Mouse (Mus musculus) liver, embryonic 12.5 days (tissue): ENCODE measurements around the gene Thpo. TPM values are rescaled to one million over a fixed set of nuclear protein-coding genes. Genes with fewer than 3 reads are reported as not detected.

Experiments used
- ATAC-seq: fragments of 200-750 bp; cut with Nextera tagmentation; 2 replicates; pipeline ENCODE4 v1.8.0; 2017; ENCODE audit warnings: moderate number of reproducible peaks, mild to moderate bottlenecking, moderate library complexity
- H3K27ac ChIP-seq: fragments of 300-500 bp; sonication (generic); 2 replicates; pipeline ENCODE4 v1.5.1; 2016; ENCODE audit warnings: mild to moderate bottlenecking
- H3K27me3 ChIP-seq: fragments of 300-500 bp; sonication (generic); replicated peaks from 2 replicates; pipeline ENCODE4 v1.6.1; 2016; ENCODE audit warnings: mild to moderate bottlenecking, moderate library complexity
- H3K36me3 ChIP-seq: fragments of 300-500 bp; sonication (generic); 2 replicates; pipeline ENCODE4 v1.6.1; 2016; ENCODE audit warnings: mild to moderate bottlenecking, moderate library complexity
- H3K4me1 ChIP-seq: fragments of 300-500 bp; sonication (generic); 2 replicates; pipeline ENCODE4 v1.6.1; 2016
- H3K4me2 ChIP-seq: fragments of 300-500 bp; sonication (generic); 2 replicates; pipeline ENCODE4 v1.6.1; 2016; ENCODE audit warnings: mild to moderate bottlenecking, moderate library complexity
- H3K4me3 ChIP-seq: fragments of 300-500 bp; sonication (generic); 2 replicates; pipeline ENCODE4 v1.5.1; 2016; ENCODE audit warnings: mild to moderate bottlenecking, moderate library complexity
- H3K9ac ChIP-seq: fragments of 300-500 bp; sonication (generic); 2 replicates; pipeline ENCODE4 v1.6.1; 2016; ENCODE audit warnings: mild to moderate bottlenecking, moderate library complexity
- H3K9me3 ChIP-seq: fragments of 300-500 bp; sonication (generic); replicated peaks from 2 replicates; pipeline ENCODE4 v1.6.1; 2016; ENCODE audit warnings: mild to moderate bottlenecking, moderate library complexity
- WGBS: fragments of 180-500 bp; shearing (Covaris S2); methylation state at CpG from one replicate; pipeline ENCODE4 v1.1.7; 2016; ENCODE audit not compliant: insufficient replicate concordance; 5-methylcytosine and 5-hydroxymethylcytosine counted together
- polyA plus RNA-seq: library from polyadenylated mRNA; unstranded; fragments of >200 nt; fragmentation: Nextera tagmentation; extraction: Ambion mirVana; gene quantifications from 2 replicates; pipeline ENCODE4 v1.2.1, GENCODE M21; 2016

Thpo gene
- polyA plus RNA-seq, 1 experiment from 2014 or later = 2.8 TPM

DNA sequence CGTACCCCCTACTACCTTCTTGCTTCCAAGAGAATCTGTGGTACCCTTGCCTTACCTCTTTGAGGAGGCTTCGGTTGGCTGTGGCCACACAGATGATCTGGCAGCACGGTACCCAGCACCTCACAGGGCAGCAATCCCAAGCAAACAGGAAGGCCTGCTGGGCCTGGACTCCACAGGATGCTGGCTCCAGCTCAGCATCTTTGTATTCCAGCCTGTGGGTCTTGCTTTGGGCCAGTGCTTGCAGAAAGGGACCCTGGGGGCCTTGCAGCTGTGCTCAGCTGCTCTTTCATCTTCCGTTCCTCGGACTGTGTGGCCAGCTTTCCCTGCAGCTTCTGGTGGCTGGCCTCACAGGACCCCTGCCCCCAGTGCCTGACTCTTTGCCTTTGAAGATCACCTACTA is 34.3 kb downstream of the Thpo start:
- peaks cover 4% of the 10 kb centered on the region; the same call in 1 of the 2 replicates for H3K36me3 ChIP-seq
- no peak overlapping the region for H3K27ac ChIP-seq
- H3K9me3 ChIP-seq = no peaks in the 10 kb centered on the region
- no peak overlapping the region for H3K4me2 ChIP-seq
- H3K9ac ChIP-seq = no peak overlapping the region
- no peak overlapping the region for H3K4me3 ChIP-seq
- peaks cover 50% of the 10 kb centered on the region for H3K27me3 ChIP-seq
- ATAC-seq = no peak
- H3K4me1 ChIP-seq = peaks cover 53% of the 10 kb centered on the region
- WGBS = 70% methylated on average over 5 of the region's 5 CpGs

DNA sequence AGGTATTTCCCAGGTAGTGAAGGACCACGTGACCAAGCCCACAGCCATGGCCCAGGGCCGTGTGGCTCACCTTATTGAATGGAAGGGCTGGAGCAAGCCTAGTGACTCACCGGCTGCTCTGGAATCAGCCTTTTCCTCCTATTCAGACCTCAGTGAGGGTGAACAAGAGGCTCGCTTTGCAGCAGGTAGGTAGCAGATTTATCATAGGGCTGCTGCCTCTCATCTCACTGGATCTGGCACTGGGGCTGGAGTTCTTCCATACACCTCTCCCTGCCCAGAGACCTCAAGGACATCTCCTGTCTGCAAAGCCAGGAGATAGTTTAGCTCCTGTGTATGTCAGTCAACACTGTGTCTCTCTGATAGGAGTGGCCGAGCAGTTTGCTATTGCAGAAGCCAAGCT is 35.0 kb downstream of the Thpo start:
- WGBS = 65% methylated on average over 5 of the region's 5 CpGs
- Histone ChIP-seq H3K4me2 (no peak overlapping the region), H3K27me3 (peaks cover 58% of the 10 kb centered on the region), H3K9me3 (no peaks in the 10 kb centered on the region), H3K27ac (no peak overlapping the region), H3K9ac (no peak overlapping the region), H3K36me3 (peaks cover 4% of the 10 kb centered on the region; the same call in 1 of the 2 replicates), H3K4me1 (peaks cover 51% of the 10 kb centered on the region), H3K4me3 (no peak overlapping the region)
- no peak for ATAC-seq

DNA sequence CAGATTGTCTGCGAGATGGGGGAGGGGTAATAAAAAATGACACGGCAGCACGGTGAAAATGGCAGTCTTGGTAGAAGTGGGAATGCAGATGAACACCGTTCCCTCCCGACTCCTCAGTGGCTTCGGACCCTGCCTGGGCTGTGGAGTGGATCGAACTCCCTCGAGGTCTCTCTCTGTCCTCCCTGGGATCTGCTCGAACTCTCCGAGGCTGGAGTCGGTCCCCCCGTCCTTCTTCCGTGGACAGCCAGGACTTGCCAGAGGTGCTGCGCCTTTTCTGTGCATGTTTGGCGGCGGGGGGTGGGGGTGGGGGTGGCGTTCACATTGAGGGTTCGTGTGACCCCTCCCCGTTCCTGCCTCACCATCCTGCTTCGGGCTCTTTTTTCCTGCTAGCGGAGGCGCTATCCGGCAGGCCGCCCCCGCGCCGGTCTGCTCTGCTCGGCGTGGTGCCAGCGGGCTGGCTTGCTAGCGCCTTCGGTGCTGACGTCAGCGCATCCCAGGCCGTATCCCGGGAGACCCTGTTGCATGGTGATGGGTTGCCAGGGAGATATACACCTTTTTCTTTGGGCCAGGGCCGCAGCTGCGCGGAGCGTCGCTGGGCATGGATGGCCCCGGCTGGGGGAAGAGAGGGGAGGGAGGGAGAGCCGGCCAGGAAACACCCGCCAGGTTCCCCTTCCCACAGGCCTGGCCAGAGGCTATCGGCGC is 38.5 kb downstream of the Thpo start:
- WGBS = 5% methylated on average over 45 of the region's 46 CpGs
- Histone ChIP-seq H3K9ac (peak overlapping the region; percentile 40), H3K4me1 (peaks cover 46% of the 10 kb centered on the region), H3K27ac (no peak overlapping the region), H3K4me3 (peak overlapping the region; percentile 39), H3K4me2 (peak overlapping the region; percentile 67), H3K9me3 (no peaks in the 10 kb centered on the region), H3K36me3 (peaks cover 19% of the 10 kb centered on the region), H3K27me3 (peaks cover 66% of the 10 kb centered on the region)
- no peak for ATAC-seq

DNA sequence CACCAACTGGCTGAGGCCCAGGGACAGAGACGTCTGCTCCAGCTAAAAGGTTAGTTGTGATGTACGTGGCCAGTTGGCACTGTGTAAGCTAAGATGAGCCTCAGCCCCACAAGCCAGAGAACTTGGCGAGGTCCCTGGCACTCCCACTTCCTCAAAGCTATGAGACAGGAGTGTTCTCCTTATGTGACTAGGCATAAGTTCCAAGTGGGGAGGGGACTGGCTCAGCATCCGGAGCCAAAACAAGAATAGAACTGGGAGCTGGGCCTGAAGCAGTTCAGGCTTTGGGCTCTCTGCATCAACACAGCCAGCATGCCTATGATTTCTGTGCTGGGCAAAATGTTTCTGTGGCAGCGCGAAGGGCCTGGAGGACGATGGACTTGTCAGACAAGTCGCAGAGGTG is 39.5 kb downstream of the Thpo start:
- H3K4me3 ChIP-seq = no peak overlapping the region
- H3K4me2 ChIP-seq = no peak overlapping the region
- H3K27ac ChIP-seq = no peak overlapping the region
- WGBS = 69% methylated on average over 8 of the region's 8 CpGs
- H3K4me1 ChIP-seq = peaks cover 56% of the 10 kb centered on the region
- H3K36me3 ChIP-seq = peaks cover 29% of the 10 kb centered on the region
- H3K27me3 ChIP-seq = peaks cover 61% of the 10 kb centered on the region
- H3K9ac ChIP-seq = no peak overlapping the region
- H3K9me3 ChIP-seq = no peaks in the 10 kb centered on the region
- ATAC-seq = no peak

DNA sequence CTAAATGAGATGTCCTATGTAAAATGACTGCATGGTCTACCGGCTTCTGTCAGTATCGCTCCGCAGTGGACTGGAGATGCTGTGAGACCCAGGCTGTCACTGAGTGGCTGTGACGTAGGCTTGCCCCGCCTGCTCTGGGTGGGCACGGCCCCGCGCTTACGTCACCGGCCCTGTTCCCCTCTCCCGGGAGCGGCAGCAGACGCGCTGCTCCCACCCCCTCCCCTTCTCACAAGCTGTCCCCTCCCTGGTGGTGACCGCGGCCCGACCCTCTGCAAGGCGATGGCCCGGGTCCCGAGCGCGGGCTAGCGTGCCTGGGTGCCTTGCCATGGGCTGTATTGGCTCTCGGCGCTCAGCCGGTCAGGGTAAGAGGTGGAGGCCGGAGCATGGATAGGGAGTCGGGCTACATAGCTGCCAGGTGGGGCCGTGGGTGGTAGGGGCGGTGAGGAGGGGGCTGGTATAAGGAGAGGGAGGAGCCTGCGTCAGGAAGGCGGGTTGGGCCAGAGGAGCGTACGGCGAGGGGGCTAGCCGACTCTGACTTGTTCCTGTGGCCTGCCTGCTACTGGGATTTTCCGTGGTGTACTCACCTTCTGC is 41.1 kb downstream of the Thpo start, which contains the start of gene Fam131a:
Gene Fam131a, plus strand, starts transcription at position 131 of the 591 bp plus-strand sequence.
- peak; percentile 92 for ATAC-seq
- H3K27me3 ChIP-seq = peaks cover 46% of the 10 kb centered on the region
- H3K27ac ChIP-seq = peak within 1 kb of the TSS; percentile 76
- H3K36me3 ChIP-seq = peaks cover 44% of the 10 kb centered on the region
- peak within 1 kb of the TSS; percentile 98 for H3K4me2 ChIP-seq
- peaks cover 72% of the 10 kb centered on the region for H3K4me1 ChIP-seq
- no peaks in the 10 kb centered on the region for H3K9me3 ChIP-seq
- H3K4me3 ChIP-seq = peak within 1 kb of the TSS; percentile 70
- H3K9ac ChIP-seq = peak within 1 kb of the TSS; percentile 82
- 1% methylated on average over 36 of the region's 37 CpGs for WGBS

DNA sequence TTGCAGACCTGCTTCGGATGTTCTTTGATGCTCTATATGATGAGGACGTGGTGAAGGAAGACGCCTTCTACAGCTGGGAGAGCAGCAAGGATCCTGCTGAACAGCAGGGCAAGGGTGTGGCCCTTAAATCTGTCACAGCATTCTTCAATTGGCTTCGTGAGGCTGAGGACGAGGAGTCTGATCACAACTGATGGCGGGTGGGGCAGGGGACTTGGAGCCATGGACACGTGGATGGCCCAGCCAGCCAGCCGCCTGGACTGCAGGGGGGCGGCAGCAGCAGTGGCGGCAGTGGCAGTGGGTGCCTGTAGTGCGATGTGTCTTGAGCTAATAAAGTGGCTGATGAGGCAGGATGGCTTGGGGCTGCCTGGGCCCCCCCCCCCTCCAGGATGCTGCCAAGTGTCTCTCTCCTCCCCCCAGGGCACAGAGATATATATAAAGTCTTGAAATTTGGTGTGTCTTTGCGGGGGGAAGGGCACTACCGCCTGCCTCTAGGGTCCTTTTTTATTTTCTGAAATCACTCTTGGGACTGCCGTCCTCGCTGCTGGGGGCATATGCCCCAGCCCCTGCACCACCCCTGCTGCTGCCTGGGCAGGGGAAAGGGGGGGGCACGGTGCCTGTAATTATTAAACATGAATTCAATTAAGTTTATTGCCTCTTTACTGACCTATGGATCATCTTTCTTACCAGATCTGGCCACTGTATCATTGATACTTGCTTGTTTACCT is 41.9 kb downstream of the Thpo start:
- Histone ChIP-seq H3K4me1 (peaks cover 73% of the 10 kb centered on the region), H3K36me3 (peaks cover 52% of the 10 kb centered on the region), H3K27ac (peak overlapping the region; percentile 49; the same call in 1 of the 2 replicates), H3K4me2 (peak overlapping the region; percentile 98), H3K9ac (no peak overlapping the region), H3K9me3 (no peaks in the 10 kb centered on the region), H3K4me3 (peak overlapping the region; percentile 70), H3K27me3 (peaks cover 40% of the 10 kb centered on the region)
- ATAC-seq = no peak
- WGBS = 59% methylated on average over 16 of the region's 16 CpGs

DNA sequence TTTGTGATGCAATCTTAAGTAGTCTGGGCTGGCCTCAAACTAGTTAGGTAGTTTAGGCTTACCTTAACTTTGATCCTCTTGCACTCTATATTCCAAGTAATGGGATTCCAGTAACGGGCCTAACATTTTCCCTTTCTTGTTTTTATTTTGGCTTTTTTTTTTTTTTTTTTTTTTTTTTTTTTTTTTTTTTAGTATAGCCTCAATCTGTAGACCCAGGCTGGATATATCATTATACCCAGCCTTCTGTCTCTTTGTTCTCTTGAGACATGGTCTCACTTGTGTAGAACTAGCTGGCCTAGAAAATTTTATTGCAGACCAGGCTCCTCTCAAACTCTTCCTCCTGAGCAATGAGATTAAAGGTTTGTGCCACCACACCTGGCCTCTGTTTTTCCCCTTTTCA is 42.7 kb downstream of the Thpo start:
- Histone ChIP-seq H3K9ac (no peak overlapping the region), H3K4me2 (no peak overlapping the region), H3K27me3 (peaks cover 32% of the 10 kb centered on the region), H3K27ac (no peak overlapping the region), H3K9me3 (no peaks in the 10 kb centered on the region), H3K4me1 (peaks cover 73% of the 10 kb centered on the region), H3K36me3 (peaks cover 60% of the 10 kb centered on the region), H3K4me3 (no peak overlapping the region)
- 74% methylated on average over 1 of the region's 1 CpGs for WGBS
- no peak for ATAC-seq

DNA sequence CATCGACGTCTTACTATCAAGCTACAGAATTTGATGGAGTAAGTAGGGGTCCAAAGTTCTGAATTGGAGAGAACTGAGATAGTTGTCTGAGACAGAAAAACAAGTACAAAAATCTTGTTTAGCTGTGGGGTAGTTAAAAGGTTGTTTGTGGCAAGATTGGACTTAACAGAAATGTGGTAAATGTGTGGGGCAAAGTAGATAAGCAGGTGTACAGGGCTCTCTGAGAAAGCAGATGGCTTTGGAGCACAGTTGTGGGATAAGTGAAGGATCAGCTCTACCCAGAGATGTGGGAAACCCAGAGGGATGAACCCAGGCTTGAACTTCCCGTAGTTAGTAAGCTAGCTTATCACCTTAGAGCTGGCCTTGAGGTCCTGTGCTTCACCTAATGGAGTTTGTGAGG is 43.5 kb downstream of the Thpo start:
- Histone ChIP-seq H3K9ac (no peak overlapping the region), H3K27ac (peak overlapping the region; percentile 23; the same call in 1 of the 2 replicates), H3K4me2 (no peak overlapping the region), H3K4me1 (peaks cover 67% of the 10 kb centered on the region), H3K27me3 (peaks cover 24% of the 10 kb centered on the region), H3K4me3 (no peak overlapping the region), H3K9me3 (no peaks in the 10 kb centered on the region), H3K36me3 (peaks cover 69% of the 10 kb centered on the region)
- 56% methylated on average over 3 of the region's 3 CpGs for WGBS
- no peak for ATAC-seq

DNA sequence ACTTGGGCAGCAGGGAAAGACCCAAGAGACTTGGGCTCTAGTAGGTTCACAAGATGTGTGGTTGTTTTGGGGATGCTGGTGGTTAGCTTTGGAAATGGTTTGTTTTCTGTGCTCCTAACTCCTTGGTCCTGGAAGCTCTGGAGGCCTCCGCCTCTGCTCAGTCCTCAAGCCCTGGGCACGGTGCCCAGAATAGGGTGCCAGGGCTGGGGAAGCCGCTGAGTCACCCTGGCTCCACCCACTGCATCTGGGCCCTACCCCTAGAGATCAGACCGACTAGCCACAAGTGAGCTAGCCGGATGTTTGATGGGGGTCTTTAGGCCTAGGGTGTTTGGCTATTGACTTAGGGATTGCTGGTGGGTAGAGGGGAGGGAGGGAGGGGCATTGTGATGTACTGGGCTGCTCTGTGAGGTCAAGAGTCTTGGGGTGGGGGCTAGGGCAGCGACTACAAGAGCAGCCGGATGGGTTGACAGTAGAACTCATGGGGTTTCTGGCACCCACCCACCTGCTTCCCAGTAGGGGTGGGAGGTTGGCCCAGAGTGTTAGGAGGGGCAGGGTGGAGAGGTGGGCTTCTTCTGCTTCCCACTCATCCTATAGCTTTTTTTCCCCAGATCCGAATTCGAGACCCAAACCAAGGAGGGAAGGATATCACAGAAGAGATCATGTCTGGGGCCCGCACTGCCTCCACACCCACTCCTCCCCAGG is 56.2 kb downstream of the Thpo start:
- no peaks in the 10 kb centered on the region for H3K9me3 ChIP-seq
- peaks cover 92% of the 10 kb centered on the region for H3K36me3 ChIP-seq
- no peak for ATAC-seq
- WGBS = 78% methylated on average over 10 of the region's 10 CpGs
- H3K27ac ChIP-seq = peak overlapping the region; percentile 34
- peaks cover 47% of the 10 kb centered on the region for H3K4me1 ChIP-seq
- no peak overlapping the region for H3K4me2 ChIP-seq
- 0 out of 2 replicates have a peak overlapping the region, but pooled peaks have one; percentile 1 for H3K9ac ChIP-seq
- no peak overlapping the region for H3K4me3 ChIP-seq
- no peaks in the 10 kb centered on the region for H3K27me3 ChIP-seq

DNA sequence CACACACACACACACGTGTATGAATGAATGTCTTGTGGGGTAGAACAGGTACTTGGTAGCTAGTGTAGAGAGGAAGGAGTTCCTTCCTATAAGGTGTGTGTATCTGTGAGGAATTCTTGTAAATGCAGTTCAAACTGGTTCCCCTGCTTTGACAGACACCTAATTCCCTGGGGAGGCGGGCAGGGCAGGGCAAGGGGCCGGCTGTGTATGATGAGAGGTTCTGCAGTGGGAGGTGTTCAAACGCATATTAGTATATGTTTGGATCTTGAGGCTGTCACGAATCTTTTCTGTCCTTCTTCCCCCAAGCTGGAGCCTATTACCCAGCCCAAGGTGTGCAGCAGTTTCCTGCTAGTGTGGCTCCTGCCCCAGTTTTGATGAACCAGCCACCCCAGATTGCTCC is 56.9 kb downstream of the Thpo start:
- H3K9ac ChIP-seq = 0 out of 2 replicates have a peak overlapping the region, but pooled peaks have one; percentile 1
- H3K27me3 ChIP-seq = no peaks in the 10 kb centered on the region

DNA sequence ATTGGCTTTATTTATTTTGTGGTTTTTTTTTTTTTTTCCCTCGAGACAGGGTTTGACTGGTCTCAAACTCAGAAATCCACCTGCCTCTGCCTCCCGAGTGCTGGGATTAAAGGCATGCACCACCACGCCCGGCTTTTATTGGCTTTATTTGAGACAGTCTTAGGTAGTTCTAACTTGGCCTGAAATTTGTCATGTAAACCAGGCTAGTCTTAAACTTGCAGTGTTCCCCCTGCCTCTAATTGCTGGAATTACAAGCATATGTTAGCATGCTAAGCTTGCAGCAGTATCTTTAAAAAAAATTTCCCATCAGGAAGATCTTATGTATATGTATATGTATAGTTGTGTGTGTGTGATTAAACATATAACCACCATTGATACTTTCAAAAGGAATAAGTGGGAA is 57.6 kb downstream of the Thpo start:
- Histone ChIP-seq H3K27ac (no peak overlapping the region), H3K4me2 (no peak overlapping the region), H3K4me3 (no peak overlapping the region), H3K9me3 (no peaks in the 10 kb centered on the region), H3K4me1 (peaks cover 54% of the 10 kb centered on the region), H3K36me3 (peaks cover 77% of the 10 kb centered on the region), H3K9ac (no peak overlapping the region), H3K27me3 (no peaks in the 10 kb centered on the region)
- no peak for ATAC-seq
- 75% methylated on average over 4 of the region's 4 CpGs for WGBS

More for the DNA sequence above, 56.9 kb downstream of the Thpo start:
- Histone ChIP-seq H3K4me3 (no peak overlapping the region), H3K27ac (peak overlapping the region; percentile 34; the same call in 1 of the 2 replicates), H3K4me1 (peaks cover 47% of the 10 kb centered on the region), H3K9me3 (no peaks in the 10 kb centered on the region), H3K36me3 (peaks cover 84% of the 10 kb centered on the region), H3K4me2 (no peak overlapping the region)
- WGBS = 82% methylated on average over 5 of the region's 5 CpGs
- no peak for ATAC-seq
